Mouse (Mus musculus) layer of hippocampus, adult 6 months (tissue): Measurements from ENCODE around the gene Phldb1. TPM values are rescaled to one million over a fixed set of nuclear protein-coding genes. Genes with fewer than 3 reads are reported as not detected.

Experiments
- long read RNA-seq, 2 experiments: library from polyadenylated mRNA; unstranded; transcript quantifications; one replicate each; pipeline ENCODE4 v2.0.0; 2019 to 2020
- polyA plus RNA-seq: library from polyadenylated mRNA; unstranded; fragments of <200 nt; fragmentation: Nextera tagmentation; gene quantifications from 2 replicates; pipeline ENCODE4 v1.2.3, GENCODE M21; 2021

Gene Phldb1
- 9.2 and 10.1 TPM in 2 replicates for polyA plus RNA-seq
- long read RNA-seq, experiment 1, partial matches to known transcripts, result 11 of 16 reads
- long read RNA-seq, experiment 1, other reads (novel, unspliced or antisense), result 5 of 16 reads
- long read RNA-seq, experiment 2, partial matches to known transcripts, result 64 of 106 reads
- long read RNA-seq, experiment 2, other reads (novel, unspliced or antisense), result 41 of 106 reads

GRCm38 (mm10) chr9:44734524-44735494 lies at the start of gene Phldb1:
Gene Phldb1, minus strand, starts transcription at chr9:44735198.

DNA sequence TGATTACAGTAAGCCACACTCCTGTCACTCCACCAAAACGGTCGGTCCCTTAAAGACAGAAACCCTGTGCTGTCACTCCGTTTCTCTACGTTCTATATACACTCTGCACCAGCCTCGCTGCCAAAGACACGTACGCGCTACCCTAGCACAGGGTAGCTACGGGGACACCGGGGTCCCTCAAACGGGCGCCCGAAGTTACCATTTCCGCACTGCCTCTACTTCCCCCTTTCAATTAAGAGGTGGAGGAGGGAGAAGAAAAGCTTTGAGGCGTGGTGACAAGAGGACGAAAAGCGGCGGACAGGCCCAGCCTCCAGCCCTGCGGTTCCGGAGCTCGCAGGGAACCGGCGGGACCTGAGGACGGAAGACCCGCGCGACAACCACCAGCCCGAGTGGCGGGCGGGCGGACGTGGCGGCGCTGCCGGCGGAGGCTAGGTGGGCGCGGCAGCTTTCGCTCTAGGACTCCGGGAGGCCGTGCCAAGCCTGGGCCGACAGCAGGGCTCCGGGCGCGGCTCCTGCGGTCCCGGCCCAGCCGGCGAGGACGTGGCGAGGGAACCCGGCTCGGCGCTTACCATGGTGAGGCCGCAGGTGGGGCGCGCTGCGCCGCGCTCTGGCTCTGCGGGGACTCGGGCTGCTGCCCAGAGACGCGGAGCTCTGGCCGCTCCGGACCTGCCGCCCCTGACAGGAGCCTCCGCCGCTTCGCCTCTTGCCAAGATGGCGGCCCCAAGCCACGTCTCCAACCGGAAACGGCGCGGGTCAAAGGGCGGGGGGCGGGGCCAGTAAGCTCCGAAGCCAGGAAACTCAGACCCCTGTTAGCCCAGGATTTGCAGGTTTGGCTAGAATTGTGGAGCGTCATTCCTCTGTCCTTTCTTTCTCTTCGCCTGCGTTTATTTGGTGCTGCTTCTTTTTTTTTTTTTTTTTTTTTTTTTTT lies 32.4 kb upstream of the Phldb1 start, which contains the start of the genes Arcn1 and Ift46:
Gene Arcn1 (minus strand): TSS at position 745 of the 928 bp plus-strand sequence.
Gene Ift46 (plus strand): TSS at position 808 of the 928 bp plus-strand sequence.

GRCm38 (mm10) chr9:44673005-44673404 lies 62.0 kb downstream of the Phldb1 start, which contains the start of gene Treh:
Gene Treh, plus strand, starts transcription at chr9:44673233.

Other genes starting within 250 kb of the Phldb1 start
- not detected in 2 replicates for gene Cxcr5, start 173.3 kb downstream of the Phldb1 start, polyA plus RNA-seq
- 18.4 and 20.2 TPM in 2 replicates for gene Ddx6, start 130.3 kb downstream of the Phldb1 start, polyA plus RNA-seq
- not detected in 2 replicates for gene Treh, start 62.0 kb downstream of the Phldb1 start, polyA plus RNA-seq
- gene Arcn1, start 32.6 kb upstream of the Phldb1 start, polyA plus RNA-seq, result 41.7 and 45.5 TPM in 2 replicates
- 60.9 and 65.4 TPM in 2 replicates for gene Ift46, start 32.7 kb upstream of the Phldb1 start, polyA plus RNA-seq
- 50.8 and 62.4 TPM in 2 replicates for gene Tmem25, start 64.1 kb upstream of the Phldb1 start, polyA plus RNA-seq
- gene Ttc36, start 67.9 kb upstream of the Phldb1 start, polyA plus RNA-seq, result not detected in 2 replicates
- 4.4 and 4.8 TPM in 2 replicates for gene Kmt2a, start 146.1 kb upstream of the Phldb1 start, polyA plus RNA-seq
- gene Atp5l, start 185.5 kb upstream of the Phldb1 start, polyA plus RNA-seq, result 1,476 and 1,758 TPM in 2 replicates
- 42.6 and 43.5 TPM in 2 replicates for gene Ube4a, start 230.4 kb upstream of the Phldb1 start, polyA plus RNA-seq
- gene Cd3g, start 245.2 kb upstream of the Phldb1 start, polyA plus RNA-seq, result 0.24 and 0.44 TPM in 2 replicates
- 0.24 and 0.25 TPM in 2 replicates for gene Cd3d, start 246.6 kb upstream of the Phldb1 start, polyA plus RNA-seq